Mouse (Mus musculus) embryonic facial prominence, embryonic 13.5 days (tissue): ENCODE measurements around the gene Spata5. TPM values are rescaled to one million over a fixed set of nuclear protein-coding genes. Genes with fewer than 3 reads are reported as not detected.

ENCODE experiments used
- ATAC-seq: fragments of 200-750 bp; cut with Nextera tagmentation; 2 replicates; pipeline ENCODE4 v1.8.0; 2017; ENCODE audit warnings: low read depth; ENCODE audit not compliant: insufficient number of reproducible peaks, insufficient read depth, low FRiP score, low TSS enrichment
- H3K27ac ChIP-seq: fragments of 300-500 bp; sonication (generic); 2 replicates; pipeline ENCODE4 v1.5.1; 2015; ENCODE audit warnings: moderate library complexity, mild to moderate bottlenecking, inconsistent platforms
- H3K27me3 ChIP-seq: fragments of 300-500 bp; sonication (generic); 2 replicates; pipeline ENCODE4 v1.6.1; 2015; ENCODE audit warnings: mild to moderate bottlenecking, inconsistent platforms
- H3K36me3 ChIP-seq: fragments of 300-500 bp; sonication (generic); 2 replicates; pipeline ENCODE4 v1.6.1; 2015; ENCODE audit warnings: mild to moderate bottlenecking, inconsistent platforms
- H3K4me1 ChIP-seq: fragments of 300-500 bp; sonication (generic); 2 replicates; pipeline ENCODE4 v1.6.1; 2015; ENCODE audit warnings: inconsistent platforms
- H3K4me2 ChIP-seq: fragments of 300-500 bp; sonication (generic); 2 replicates; pipeline ENCODE4 v1.6.1; 2015; ENCODE audit warnings: moderate library complexity, mild to moderate bottlenecking, inconsistent platforms
- H3K4me3 ChIP-seq: fragments of 300-500 bp; sonication (generic); 2 replicates; pipeline ENCODE4 v1.5.1; 2015; ENCODE audit warnings: mild to moderate bottlenecking, inconsistent platforms
- H3K9ac ChIP-seq: fragments of 300-500 bp; sonication (generic); 2 replicates; pipeline ENCODE4 v1.6.1; 2015; ENCODE audit warnings: mild to moderate bottlenecking, inconsistent platforms
- H3K9me3 ChIP-seq: fragments of 300-500 bp; sonication (generic); 2 replicates; pipeline ENCODE4 v1.6.1; 2016; ENCODE audit warnings: inconsistent platforms
- WGBS: fragments of 180-500 bp; shearing (Covaris S2); methylation state at CpG from one replicate; pipeline ENCODE4 v1.1.7; 2015; ENCODE audit warnings: mixed read lengths; 5-methylcytosine and 5-hydroxymethylcytosine counted together
- polyA plus RNA-seq: library from polyadenylated mRNA; unstranded; fragments of >200 nt; fragmentation: Nextera tagmentation; extraction: Ambion mirVana; gene quantifications from 2 replicates; pipeline ENCODE4 v1.2.1, GENCODE M21; 2015

The Spata5 gene
- polyA plus RNA-seq, 1 experiment from 2014 or later: 47.0 TPM

DNA sequence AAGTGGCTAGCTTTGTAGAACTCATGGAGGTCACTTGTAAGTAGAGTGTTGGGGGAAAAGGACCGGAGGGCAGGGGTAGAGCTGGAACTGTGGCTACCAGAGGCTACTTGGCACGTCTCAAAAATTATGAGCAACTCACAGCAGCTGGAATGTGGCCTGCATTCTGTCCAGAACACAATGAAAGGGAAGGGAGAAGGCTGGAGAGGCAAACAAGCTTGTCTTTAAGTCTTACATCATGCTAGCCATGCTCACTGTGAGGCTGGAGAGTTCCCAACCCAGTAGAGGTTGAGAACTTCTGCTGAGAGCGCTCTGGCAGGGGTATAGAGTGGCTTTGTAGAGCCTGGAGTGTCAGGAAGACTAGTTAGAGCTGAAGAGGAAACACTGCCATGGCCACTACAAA lies 22.1 kb upstream of the Spata5 start:
- no peak overlapping the region for H3K9ac ChIP-seq
- no peak overlapping the region for H3K4me3 ChIP-seq
- 81% methylated on average over 3 of the region's 3 CpGs for WGBS
- no peaks in the 10 kb centered on the region for H3K9me3 ChIP-seq
- ATAC-seq: no peak
- H3K4me1 ChIP-seq: peaks cover 25% of the 10 kb centered on the region
- H3K4me2 ChIP-seq: no peak overlapping the region
- H3K36me3 ChIP-seq: peaks cover 3% of the 10 kb centered on the region; the same call in 1 of the 2 replicates
- H3K27ac ChIP-seq: no peak overlapping the region
- H3K27me3 ChIP-seq: no peaks in the 10 kb centered on the region

DNA sequence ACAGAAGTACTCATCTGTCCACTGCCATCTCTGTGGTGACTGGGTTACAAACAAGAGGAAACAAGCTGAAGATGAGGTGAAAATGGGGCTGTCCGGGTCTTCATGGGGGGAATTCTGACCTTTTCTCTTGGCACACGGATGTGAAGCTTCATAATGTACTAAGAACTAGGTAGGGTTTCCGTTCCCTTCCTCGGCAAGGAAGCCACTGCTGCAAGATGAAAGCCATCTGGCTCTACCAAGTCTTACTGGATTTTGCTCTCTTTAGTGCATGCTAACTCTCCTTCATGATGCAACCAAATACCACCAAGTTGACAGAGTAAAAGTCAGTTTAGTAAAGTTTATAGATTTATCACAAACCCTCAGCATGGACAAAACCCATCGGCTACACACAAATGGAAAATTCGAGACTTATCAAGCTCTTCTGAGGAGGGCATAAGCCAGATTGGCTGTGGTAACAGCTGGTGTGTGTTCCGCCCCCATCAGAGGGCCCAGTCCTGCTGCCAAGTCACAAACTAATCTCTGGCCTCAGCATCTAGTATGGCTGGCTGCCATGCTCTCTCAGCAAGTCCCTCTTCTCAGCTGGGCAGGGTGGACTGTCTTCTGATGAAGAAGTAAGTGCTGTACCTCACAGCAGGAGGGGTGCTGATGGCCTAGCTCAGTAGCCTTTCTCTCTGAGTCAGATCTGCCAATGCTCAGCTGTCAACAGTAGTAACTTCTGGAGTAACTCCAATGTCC lies 20.9 kb upstream of the Spata5 start:
- H3K4me3 ChIP-seq: no peak overlapping the region
- no peak for ATAC-seq
- 76% methylated on average over 7 of the region's 7 CpGs for WGBS
- no peaks in the 10 kb centered on the region for H3K27me3 ChIP-seq
- H3K36me3 ChIP-seq: peaks cover 3% of the 10 kb centered on the region; the same call in 1 of the 2 replicates
- H3K9ac ChIP-seq: no peak overlapping the region
- H3K4me1 ChIP-seq: peaks cover 31% of the 10 kb centered on the region
- no peak overlapping the region for H3K4me2 ChIP-seq
- H3K27ac ChIP-seq: no peak overlapping the region
- no peaks in the 10 kb centered on the region for H3K9me3 ChIP-seq

DNA sequence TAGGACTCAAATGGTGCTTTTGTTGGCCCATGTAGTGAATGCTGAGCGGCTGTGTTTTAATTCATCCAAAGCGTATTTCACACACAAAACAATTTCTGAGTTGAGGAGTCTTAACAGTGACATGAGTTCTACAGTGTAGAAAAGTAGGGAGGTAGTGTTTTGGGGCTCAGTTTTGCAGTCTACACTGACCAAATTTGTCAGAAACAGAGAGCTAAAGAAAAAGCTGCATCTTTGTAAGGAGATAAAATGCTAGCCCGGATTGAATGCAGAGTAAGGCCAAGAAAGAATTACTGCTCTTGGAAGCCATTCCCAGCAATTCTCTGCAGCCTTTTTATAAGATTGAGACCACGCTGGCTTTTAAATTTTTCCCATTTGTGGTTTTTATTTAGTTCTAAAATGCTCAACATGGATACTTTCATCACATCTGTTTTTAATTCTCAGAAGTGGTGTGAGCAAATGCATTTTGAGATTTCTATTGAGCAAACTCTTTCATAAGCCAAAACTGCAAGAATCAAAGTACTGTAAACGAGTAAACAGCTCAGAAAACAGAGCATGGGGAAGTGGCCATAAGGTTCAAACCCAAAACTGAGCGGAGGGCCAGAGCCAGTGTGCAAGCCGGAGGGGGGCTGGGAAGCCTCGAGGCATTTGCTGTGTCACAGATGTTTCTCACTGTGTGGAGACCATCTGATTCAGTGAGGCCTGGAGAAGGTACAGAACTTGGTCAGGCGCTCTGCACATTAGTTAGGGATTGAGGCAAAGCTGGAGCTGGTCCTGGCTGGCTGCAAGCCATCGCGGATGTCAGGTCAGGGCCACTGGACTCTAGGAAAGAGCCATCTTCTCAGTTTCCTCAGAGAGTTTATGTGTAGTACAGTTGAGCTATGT lies 17.7 kb upstream of the Spata5 start:
- Histone ChIP-seq H3K36me3 (peaks cover 8% of the 10 kb centered on the region), H3K9me3 (no peaks in the 10 kb centered on the region), H3K4me3 (no peak overlapping the region), H3K4me1 (peaks cover 31% of the 10 kb centered on the region), H3K27ac (peak overlapping the region; percentile 96), H3K27me3 (no peaks in the 10 kb centered on the region), H3K4me2 (peak overlapping the region; percentile 22), H3K9ac (no peak overlapping the region)
- ATAC-seq: peak; percentile 72; the same call in 1 of the 2 replicates
- WGBS: 26% methylated on average over 11 of the region's 11 CpGs

DNA sequence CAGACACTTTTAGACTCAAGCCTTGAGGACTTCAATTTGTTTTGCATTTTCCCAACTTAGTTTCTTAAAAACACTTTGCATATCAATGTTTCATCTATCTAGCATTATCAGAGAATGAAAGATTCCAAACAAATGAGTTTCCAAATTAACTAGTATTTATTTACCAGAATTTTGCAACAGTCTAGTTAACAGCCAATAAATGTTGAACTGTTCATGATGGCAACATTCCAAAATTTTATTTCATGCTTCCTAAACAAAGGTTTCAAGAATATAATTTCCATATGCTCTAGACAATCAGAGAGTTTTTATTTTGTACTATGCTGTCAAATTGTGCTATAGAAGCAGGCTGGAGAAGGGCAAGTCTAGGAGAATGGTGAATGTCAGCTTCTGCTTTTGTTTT lies 12.1 kb upstream of the Spata5 start:
- no peaks in the 10 kb centered on the region for H3K9me3 ChIP-seq
- no peak overlapping the region for H3K4me2 ChIP-seq
- H3K4me1 ChIP-seq: peaks cover 18% of the 10 kb centered on the region
- no peak overlapping the region for H3K9ac ChIP-seq
- 0 out of 2 replicates have a peak overlapping the region, but pooled peaks have one; percentile 64 for H3K27ac ChIP-seq
- H3K27me3 ChIP-seq: no peaks in the 10 kb centered on the region
- H3K36me3 ChIP-seq: peaks cover 8% of the 10 kb centered on the region; the same call in 1 of the 2 replicates
- no peak overlapping the region for H3K4me3 ChIP-seq
- no peak for ATAC-seq

GRCm38 (mm10) chr3:37413446-37413845 lies 6.2 kb upstream of the Spata5 start:
- WGBS: 92% methylated on average over 3 of the region's 3 CpGs
- H3K4me2 ChIP-seq: no peak overlapping the region
- 0 out of 2 replicates have a peak, but pooled peaks cover 4% of the 10 kb centered on the region for H3K36me3 ChIP-seq
- no peaks in the 10 kb centered on the region for H3K9me3 ChIP-seq
- no peak for ATAC-seq
- H3K9ac ChIP-seq: no peak overlapping the region
- no peak overlapping the region for H3K27ac ChIP-seq
- peaks cover 14% of the 10 kb centered on the region for H3K4me1 ChIP-seq
- no peak overlapping the region for H3K4me3 ChIP-seq
- no peaks in the 10 kb centered on the region for H3K27me3 ChIP-seq

DNA sequence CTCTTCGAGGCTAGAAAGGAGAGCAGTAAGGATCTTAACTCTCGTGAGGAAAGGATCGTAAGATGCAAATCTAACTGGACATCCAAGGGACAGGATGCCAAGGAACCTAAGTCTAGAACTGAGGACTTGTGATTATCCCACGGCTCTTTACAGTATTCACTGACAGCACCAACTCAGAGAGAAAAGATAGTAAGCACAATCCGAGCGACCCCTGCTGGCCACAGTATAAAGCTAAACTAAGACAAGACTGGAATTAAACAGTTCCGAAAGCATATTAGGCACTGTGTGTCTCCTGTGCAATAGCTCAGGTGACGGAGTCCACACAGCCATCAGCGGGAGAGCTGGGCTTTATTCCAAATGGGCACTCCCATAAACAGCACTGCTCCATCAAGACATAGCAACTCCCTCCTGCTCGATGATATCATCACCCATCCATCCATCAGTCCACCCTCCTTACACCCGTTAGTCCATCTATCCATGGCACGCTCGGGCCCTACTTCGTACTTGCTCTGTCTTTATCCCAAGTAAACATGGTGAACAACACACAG lies 5.2 kb upstream of the Spata5 start:
- no peak overlapping the region for H3K27ac ChIP-seq
- H3K4me3 ChIP-seq: no peak overlapping the region
- 0 out of 2 replicates have a peak, but pooled peaks cover 4% of the 10 kb centered on the region for H3K36me3 ChIP-seq
- H3K4me1 ChIP-seq: peaks cover 18% of the 10 kb centered on the region
- H3K9ac ChIP-seq: no peak overlapping the region
- H3K9me3 ChIP-seq: no peaks in the 10 kb centered on the region
- 50% methylated on average over 14 of the region's 14 CpGs for WGBS
- ATAC-seq: no peak
- no peaks in the 10 kb centered on the region for H3K27me3 ChIP-seq
- no peak overlapping the region for H3K4me2 ChIP-seq

DNA sequence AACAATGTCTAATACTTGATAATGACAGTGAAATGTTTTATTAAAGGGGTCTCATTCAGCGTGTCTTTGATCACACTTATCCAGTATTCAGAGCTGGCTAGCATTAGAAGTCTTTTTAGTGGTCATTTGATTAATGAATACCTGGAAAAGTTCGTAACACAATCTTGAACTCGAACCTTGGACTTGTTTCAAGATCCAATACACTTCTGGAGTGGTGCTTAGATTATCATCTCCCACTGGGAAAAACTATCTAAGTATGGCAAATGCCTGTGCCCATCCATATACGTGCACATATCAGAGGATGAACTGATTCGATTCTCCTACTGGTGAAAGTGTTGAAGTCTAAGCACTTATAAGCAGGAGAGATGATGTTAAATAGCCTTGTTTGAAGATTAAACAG lies 1.4 kb upstream of the Spata5 start:
- peaks cover 20% of the 10 kb centered on the region for H3K4me1 ChIP-seq
- H3K9me3 ChIP-seq: no peaks in the 10 kb centered on the region
- H3K36me3 ChIP-seq: no peaks in the 10 kb centered on the region
- no peak overlapping the region for H3K27ac ChIP-seq
- H3K4me2 ChIP-seq: peak overlapping the region; percentile 75
- 76% methylated on average over 5 of the region's 5 CpGs for WGBS
- no peaks in the 10 kb centered on the region for H3K27me3 ChIP-seq
- ATAC-seq: no peak
- peak overlapping the region; percentile 84 for H3K9ac ChIP-seq
- peak overlapping the region; percentile 88 for H3K4me3 ChIP-seq

DNA sequence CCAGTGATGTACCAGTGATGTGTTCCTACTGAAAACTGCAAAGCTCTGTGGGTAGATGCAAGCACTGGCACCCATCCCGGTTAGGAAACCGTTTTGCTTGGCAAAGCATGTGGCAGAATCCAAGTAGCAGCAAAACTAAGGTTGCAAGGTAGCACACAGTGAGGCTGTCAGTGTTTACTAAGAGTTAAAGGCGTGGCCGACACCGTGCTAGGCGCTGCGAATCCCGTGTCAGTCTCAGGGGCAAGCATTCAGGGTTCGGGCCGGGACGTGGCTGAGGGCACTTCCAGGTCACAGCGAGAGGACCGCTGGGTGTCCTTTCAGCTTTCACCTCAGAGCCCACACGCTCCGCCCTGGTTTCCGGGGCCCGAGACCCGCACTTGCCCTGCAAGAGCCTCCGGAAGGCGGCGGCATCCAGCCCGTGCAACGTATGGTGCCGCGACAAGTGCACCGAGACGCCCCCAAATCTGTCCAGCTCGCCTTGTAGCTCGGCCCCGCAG lies 687 bp upstream of the Spata5 start:
- no peaks in the 10 kb centered on the region for H3K9me3 ChIP-seq
- peak overlapping the region; percentile 88 for H3K27ac ChIP-seq
- H3K4me3 ChIP-seq: peak overlapping the region; percentile 88
- peak overlapping the region; percentile 75 for H3K4me2 ChIP-seq
- under 1% methylated on average over 30 of the region's 30 CpGs for WGBS
- peaks cover 20% of the 10 kb centered on the region for H3K4me1 ChIP-seq
- H3K36me3 ChIP-seq: no peaks in the 10 kb centered on the region
- no peaks in the 10 kb centered on the region for H3K27me3 ChIP-seq
- H3K9ac ChIP-seq: peak overlapping the region; percentile 84
- no peak for ATAC-seq

GRCm38 (mm10) chr3:37420072-37420471 lies 376 bp downstream of the Spata5 start, which contains the start of gene Nudt6:
Gene Nudt6 (minus strand): TSS chr3:37420211.
- peak; percentile 87 for ATAC-seq
- no peaks in the 10 kb centered on the region for H3K9me3 ChIP-seq
- peak within 1 kb of the TSS; percentile 88 for H3K4me3 ChIP-seq
- WGBS: under 1% methylated on average over 50 of the region's 50 CpGs
- peaks cover 3% of the 10 kb centered on the region; the same call in 1 of the 2 replicates for H3K36me3 ChIP-seq
- H3K4me2 ChIP-seq: peak within 1 kb of the TSS; percentile 89
- H3K9ac ChIP-seq: peak within 1 kb of the TSS; percentile 89
- no peaks in the 10 kb centered on the region for H3K27me3 ChIP-seq
- peak within 1 kb of the TSS; percentile 88 for H3K27ac ChIP-seq
- peaks cover 17% of the 10 kb centered on the region for H3K4me1 ChIP-seq

DNA sequence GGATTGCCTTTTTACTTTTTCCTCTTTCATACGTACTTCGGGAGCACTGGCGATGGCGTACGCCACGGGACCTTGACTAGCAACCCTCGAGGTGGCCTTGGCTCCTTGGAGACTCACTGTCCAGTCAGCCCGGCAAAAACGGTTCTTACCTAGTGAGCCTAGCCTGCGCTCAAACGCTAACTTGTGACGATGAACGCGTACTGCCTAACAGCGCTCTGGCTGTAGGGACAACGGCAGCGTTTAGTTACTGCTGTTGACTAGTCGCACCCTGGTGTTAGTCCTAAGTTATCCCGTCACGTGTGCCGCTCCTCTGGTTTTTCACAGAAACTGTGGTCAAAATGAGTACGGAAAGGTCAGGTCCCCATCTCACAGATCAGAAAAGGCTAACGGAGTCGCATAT lies 945 bp downstream of the Spata5 start:
- ATAC-seq: no peak
- Histone ChIP-seq H3K4me1 (peaks cover 17% of the 10 kb centered on the region), H3K27me3 (no peaks in the 10 kb centered on the region), H3K4me2 (peak overlapping the region; percentile 89), H3K9ac (peak overlapping the region; percentile 89), H3K4me3 (peak overlapping the region; percentile 88), H3K27ac (peak overlapping the region; percentile 88), H3K36me3 (peaks cover 7% of the 10 kb centered on the region), H3K9me3 (no peaks in the 10 kb centered on the region)
- 0% methylated on average over 24 of the region's 24 CpGs for WGBS

DNA sequence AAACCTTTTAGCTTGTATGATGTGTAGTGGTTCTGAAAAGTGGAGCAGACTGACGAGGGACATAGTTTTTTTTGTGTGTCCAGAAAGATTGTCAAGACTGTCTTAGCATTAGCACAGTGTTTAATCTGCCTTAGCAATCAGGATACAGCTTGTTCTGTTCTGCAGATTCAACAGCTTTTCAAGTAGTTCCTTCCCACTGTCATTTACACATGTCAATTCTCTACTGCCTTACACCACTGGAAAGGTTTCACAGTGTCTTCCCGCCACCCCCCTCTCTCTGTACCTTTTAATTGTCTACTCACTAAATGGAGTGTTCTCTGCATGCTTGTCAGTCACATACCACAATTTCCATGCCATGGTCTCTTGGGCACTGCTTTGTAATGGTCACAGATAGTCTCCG lies 1.5 kb downstream of the Spata5 start:
- H3K9me3 ChIP-seq: no peaks in the 10 kb centered on the region
- WGBS: 7% methylated on average over 3 of the region's 3 CpGs
- ATAC-seq: no peak
- peaks cover 17% of the 10 kb centered on the region for H3K4me1 ChIP-seq
- H3K4me3 ChIP-seq: peak overlapping the region; percentile 88
- H3K27me3 ChIP-seq: no peaks in the 10 kb centered on the region
- H3K36me3 ChIP-seq: peaks cover 10% of the 10 kb centered on the region
- H3K27ac ChIP-seq: no peak overlapping the region
- peak overlapping the region; percentile 89 for H3K4me2 ChIP-seq
- peak overlapping the region; percentile 89 for H3K9ac ChIP-seq
